Mouse (Mus musculus) bone marrow macrophage, adult 2 months (primary cell): Measurements from ENCODE around the gene Zbtb16.

Experiments used
- CTCF ChIP-seq: IDR thresholded peaks from 2 replicates; pipeline ENCODE4 v1.5.1; 2012; ENCODE audit warnings: low read depth, mild to moderate bottlenecking, low read length, moderate library complexity
- POLR2A ChIP-seq: IDR thresholded peaks from 2 replicates; pipeline ENCODE4 v1.6.1; 2012; ENCODE audit warnings: mild to moderate bottlenecking, low read depth, low read length, borderline replicate concordance

GRCm38 (mm10) chr9:48729471-48729870 is 106.6 kb downstream of the Zbtb16 start:
- no peak for TF ChIP-seq CTCF
- no peak for TF ChIP-seq POLR2A
